Mouse (Mus musculus) frontal cortex, postnatal 14 days (tissue): ENCODE data around the gene Ebf1.

Experiments
- DNase-seq, 2 experiments: peaks; one replicate each; pipeline ENCODE4 v3.0.0; 2022; ENCODE audit warnings: low spot score in 2 of 2

Gene Ebf1

DNA sequence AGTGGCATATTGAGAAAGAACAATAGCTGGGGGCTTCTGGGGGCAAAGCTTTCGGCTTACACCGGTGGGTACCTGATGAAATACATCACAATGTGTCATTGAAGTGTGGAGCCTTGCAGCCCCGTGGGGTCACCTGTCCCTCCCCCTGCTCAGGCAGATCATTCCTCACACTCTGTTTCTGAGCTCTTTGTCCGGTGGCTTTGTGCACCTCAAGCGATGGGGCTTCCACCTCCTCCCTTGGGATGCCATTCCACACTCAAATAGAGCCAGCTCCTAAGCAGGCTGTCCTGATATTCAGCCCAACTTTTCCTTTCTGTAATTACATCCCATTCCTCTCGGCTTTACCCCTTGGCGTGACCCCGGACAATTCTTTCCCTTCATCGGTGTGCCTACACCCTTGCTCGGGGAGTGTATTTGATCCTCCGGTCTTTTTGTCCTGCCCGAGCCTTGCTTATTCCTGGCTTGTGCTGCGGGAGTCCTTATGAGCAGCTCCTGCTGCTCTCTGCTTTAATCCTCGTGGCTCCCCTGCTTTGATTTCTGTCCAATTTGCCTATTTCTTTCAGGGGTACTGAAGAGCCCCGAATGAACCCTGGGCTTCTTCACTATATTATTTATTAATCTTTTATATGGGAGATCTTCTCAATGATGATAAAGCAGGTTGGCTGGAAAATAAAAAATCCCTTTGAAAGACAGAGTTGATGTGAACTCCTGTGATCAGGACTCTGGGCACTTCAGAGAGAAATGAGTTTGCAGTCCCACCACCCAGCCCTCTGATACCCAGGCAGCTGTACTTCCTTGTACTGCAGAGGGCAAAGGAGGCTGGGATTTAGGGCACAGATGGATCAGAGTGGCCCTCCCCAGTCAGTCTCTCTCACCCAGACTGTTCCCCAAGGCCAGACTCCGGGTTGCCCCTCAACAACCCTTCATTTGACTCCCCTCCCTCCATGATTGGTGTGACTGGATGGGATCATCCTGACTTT is 160.5 kb downstream of the Ebf1 start:
- no peak for DNase-seq

DNA sequence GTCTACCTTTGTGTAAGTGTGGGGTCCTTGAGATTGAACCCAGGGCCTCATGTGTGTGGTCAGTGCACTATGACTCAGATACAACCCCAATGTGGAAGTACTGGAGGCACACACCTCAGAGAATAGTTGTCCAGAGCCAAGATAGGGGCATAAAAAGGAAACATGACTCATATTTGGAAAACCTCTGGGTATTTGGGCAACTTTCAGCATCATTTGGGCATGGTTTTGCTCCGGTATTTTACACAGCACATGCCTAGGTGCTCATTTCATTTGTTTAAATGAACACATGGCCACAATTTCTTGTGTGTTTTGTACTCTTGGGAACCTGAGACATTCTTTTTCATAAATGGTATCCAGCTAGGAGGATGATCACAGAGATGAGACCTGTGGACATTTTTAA is 161.9 kb downstream of the Ebf1 start:
- DNase-seq, result no peak

DNA sequence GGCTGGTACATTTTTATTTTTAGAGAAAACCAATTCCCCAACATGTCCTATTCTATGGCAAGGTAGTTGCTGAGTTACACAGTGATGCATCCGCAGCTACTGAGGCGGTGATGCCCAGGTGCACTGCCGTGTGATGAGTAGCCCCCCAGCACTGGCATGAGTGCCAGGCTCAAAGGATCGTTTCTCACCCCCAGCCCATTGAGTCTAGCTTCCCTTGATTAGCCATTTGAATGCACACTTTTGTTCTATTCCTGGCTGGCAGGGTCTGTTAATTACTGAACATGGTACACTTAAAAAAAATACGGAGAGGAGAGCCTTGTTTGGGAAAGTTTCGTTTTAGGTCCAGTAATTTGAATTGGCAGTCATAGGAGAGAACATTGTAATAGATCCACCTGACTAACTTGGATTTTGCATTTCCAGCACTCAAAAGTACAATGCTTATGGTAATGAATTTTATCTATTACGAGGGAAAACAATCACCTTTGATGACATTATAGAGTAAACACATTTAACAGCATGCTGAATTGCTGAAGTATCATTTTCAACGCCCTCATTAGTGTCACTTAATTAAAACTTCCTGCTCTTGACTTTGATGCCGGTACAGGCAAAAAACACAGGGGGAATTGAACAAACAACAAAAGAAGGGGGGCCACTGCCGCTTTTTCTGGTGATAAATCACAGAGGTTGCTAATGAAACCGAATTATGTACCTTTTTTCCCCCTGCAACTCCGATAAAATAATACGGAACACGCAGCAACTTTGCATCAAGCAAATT is 167.3 kb downstream of the Ebf1 start:
- DNase-seq, result no peak

DNA sequence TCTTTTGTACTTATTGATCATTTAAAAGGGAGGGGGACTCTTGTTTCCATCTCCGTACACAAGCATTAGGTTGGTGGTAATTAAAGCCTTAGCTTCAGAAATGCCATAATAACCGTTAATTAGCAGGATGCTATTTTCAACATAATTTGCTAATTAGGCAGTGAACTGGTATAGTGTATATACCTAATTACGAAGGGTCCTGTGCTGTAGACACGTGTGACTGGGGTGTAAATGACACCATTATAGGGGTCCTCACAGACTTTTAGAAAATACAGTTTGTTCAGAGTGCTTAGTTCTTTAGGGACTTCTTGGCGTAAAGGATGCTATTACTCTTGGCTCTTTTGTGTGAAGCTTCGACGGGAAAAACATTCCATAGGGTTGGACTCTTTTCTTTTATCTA is 167.9 kb downstream of the Ebf1 start:
- DNase-seq, result no peak

- DNase-seq, result no peak
Observed at GRCm38 (mm10) chr11:44785479-44785878, 168.4 kb downstream of the Ebf1 start.

DNA sequence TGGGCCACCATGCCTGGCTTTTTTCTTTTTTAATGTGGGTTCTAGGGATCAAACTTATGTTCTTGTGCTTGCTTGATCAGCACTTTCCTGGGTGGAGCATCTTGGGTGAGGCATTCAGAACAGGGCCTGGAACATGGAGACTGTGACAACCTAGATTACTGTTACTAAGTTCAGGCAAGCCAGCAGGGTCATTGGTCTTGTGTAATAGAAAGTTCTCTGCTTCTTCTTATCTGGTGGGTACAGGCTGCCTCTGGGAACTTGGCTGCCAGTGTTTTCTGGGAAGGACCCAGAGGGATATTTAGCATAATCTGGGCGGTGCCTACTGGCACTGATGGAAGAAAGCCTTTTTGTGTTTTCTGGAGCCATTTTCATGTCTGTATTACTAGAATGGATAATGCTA is 170.9 kb downstream of the Ebf1 start:
- no peak for DNase-seq

DNA sequence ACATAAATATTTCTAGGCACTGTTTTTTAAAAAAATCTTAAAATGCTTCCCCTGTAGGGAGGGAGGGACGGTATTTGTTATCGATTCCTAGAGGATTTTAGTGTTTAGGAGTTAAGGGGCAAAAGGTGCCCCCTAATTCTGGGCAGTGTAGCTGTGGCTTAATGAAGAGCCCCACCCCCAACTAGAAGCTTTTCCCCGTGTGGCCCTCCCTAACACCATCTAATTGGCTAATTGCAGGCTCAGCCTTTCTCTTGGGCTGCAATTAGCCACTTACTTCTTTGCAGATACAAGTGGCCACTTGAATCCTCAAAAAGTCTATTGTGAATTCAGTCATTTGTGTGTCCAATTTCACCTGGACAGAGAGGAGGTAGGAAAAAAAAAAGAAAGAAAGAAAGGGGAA is 175.7 kb downstream of the Ebf1 start:
- DNase-seq, result no peak

DNA sequence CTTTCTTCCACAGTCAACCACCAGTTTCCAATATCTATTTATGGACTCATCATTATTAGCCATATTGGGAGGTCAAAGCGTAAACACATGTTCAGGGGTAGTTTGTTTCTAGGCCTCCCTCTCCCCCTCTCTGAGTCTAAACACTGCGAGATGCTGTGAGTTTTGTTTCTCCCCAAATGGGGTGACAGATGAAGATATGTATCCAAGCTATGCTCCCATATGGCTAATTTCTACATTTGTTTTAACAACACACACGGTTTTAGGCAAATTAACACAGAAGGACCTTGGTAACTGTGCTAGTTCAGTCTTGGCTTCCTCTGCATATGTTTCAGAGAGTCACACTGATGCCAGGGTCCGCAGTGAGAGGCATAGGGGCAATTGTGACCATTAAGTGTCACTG is 177.8 kb downstream of the Ebf1 start:
- no peak for DNase-seq

- DNase-seq, result no peak
Observed at GRCm38 (mm10) chr11:44795767-44796166, 178.7 kb downstream of the Ebf1 start.

- no peak for DNase-seq
Observed at GRCm38 (mm10) chr11:44798270-44798669, 181.2 kb downstream of the Ebf1 start.

- DNase-seq, result no peak
Observed at GRCm38 (mm10) chr11:44804046-44804445, 186.9 kb downstream of the Ebf1 start.

DNA sequence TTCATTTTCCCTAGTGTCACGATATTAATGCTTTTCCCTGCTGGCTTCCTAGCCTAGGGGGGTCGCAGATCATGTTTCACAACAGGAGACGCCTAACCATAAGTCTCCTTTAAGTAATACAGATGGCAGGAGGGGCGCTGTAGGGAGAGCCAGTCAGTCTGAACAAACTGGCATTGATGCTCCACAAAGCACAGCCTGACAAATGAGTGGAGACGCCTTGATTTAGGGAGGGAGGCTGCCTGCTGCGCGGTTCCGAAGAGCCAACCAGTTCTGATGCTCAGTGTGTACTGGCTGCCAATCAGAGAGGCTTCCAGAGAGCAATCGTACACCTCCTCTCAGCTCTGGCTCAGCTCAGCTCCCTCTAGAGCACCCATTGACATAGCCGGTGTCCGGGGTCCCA is 189.5 kb downstream of the Ebf1 start:
- DNase-seq, result peak; percentile 11 to 13

DNA sequence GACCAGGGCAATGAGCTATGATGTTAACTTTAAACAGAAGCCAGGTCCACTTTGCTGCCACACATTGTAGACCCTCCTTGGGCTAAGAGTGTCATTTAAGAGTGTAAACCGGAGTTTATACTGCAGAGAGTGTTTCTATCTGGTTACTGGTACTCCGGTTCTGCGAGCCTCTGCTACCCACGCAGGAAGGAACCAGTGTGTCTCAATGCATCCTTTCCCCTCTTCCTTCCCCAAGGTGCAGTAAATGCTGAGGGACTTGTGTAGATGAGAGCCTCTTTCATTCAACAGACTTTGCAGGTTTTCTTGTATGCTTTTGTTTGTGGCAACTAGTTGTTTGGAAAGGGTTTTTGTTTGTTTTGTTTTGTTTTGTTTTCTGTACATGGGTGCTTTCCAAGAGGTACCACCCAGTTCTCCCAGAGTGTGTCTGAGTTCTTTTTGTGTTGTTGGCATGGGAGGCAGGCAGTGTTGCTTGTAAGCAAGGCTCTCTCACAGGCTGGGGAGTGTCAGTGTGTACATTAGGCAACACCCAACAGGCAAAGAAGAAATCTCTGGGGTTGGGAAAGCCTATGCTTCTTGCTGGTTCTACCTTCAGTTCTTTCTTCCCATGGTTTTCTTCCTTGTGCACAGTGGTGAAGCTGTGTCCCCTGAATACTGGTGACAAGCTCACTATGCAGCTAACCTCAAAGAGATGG is 191.9 kb downstream of the Ebf1 start:
- no peak for DNase-seq

DNA sequence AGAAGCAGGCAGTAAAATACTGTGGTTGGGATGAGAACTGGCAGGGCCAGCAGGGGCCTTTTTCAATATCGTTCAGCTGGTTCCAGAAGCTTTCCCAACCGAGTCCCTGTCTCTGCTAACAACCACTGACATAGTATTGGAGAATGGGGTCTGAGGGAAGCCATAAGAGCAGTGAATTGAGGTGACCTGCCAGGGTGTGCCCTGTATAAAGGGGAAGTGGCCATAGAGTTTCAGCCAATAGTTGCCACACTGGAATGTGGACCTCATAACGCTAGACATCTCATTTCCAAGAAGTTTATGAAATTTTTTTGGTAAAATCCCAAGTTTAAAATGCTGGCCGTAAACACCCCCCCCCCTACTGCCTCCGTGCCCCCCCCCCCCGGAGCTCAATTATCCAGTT is 193.9 kb downstream of the Ebf1 start:
- no peak for DNase-seq

- no peak for DNase-seq
Observed at GRCm38 (mm10) chr11:44812193-44812746, 195.2 kb downstream of the Ebf1 start.

DNA sequence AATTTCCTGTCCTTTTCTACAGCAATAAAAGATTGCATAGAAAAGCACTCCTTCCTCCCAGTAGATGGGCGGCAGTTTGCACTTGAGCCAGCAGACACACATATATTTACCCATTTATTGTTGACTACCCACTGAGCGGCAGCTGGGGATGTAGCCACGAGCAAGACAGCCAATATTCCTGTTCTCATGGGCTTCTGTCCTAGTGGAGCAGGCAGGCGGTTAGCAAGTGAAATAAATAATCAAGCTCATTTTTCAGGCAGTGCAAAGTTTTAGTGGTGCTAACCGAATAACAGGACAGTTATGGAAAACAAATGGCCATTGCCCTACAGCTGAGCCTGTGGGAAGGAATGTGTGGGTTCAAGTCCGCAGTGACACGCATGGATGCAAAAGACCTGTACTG is 196.4 kb downstream of the Ebf1 start:
- no peak for DNase-seq

GRCm38 (mm10) chr11:44814847-44815246 is 197.7 kb downstream of the Ebf1 start:
- no peak for DNase-seq

- DNase-seq, result no peak
Observed at GRCm38 (mm10) chr11:44815991-44816390, 198.9 kb downstream of the Ebf1 start.

- no peak for DNase-seq
Observed at GRCm38 (mm10) chr11:44822312-44822711, 205.2 kb downstream of the Ebf1 start.

- no peak for DNase-seq
Observed at GRCm38 (mm10) chr11:44832227-44832939, 215.3 kb downstream of the Ebf1 start.

DNA sequence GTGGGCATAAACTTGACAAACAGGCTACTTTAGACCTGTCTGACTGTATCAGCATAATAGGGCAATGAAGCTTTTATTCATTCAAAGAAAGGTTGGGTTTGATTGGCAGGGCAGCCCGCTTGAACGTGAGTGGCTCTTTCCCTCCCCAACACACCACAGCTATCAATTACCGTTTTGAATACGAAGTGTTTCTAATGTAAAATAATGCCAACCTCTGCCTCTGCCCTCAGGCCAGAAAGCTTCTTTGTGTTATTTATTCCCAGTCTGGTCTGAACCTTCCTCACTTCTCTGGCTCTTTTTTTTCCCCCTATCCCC is 215.8 kb downstream of the Ebf1 start:
- DNase-seq, result no peak
